Mouse (Mus musculus): ENCODE results near the gene Slc22a12.

DNA sequence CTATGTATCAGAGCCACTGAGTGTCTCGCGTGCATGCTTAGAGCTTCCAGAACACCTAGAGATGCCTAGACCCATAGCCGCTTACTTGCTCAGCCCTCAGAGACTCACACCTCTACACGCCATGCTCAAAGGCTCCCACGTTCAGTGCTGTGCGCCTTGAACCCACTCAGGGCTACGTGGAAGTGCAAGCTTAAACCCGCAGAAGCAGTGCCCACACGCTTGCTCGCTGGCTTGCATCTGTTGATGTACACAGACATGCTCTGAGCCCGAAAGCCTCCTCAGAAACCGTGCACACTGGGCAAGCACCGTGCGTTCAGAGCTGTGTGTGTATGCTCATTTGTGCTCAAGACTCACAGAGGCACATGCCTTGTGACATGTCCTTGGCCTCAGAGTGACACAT lies 20.5 kb downstream of the Slc22a12 start:
- TF ChIP-seq USF1 (IDR thresholded peaks at IDR 0.05; ENCODE audit: low read depth) (no peak), CTCF (IDR thresholded peaks at IDR 0.05; ENCODE audit: control insufficient read depth, insufficient read depth, insufficient read length) (no peak), MYOD1 (IDR thresholded peaks at IDR 0.05; ENCODE audit: control insufficient read depth, insufficient read length, low read depth) (no peak), CEBPB (IDR thresholded peaks at IDR 0.05; ENCODE audit: low read depth) (no peak), MYOG (IDR thresholded peaks at IDR 0.05; ENCODE audit: control insufficient read depth, extremely low read depth, insufficient read length) (no peak)

Measured in C2C12 (cell line).